Mouse (Mus musculus) lung, embryonic 14.5 days (tissue): ENCODE results near the gene Aasdh. TPM values are rescaled to one million over a fixed set of nuclear protein-coding genes. Genes with fewer than 3 reads are reported as not detected.

ENCODE experiments used
- ATAC-seq: fragments of 200-750 bp; cut with Nextera tagmentation; 2 replicates; pipeline ENCODE4 v1.8.0; 2017; ENCODE audit warnings: mild to moderate bottlenecking, moderate TSS enrichment, moderate library complexity; ENCODE audit not compliant: insufficient read depth
- DNase-seq: peaks from one replicate; pipeline ENCODE4 v3.0.0-alpha.2; 2015
- H3K27ac ChIP-seq: fragments of 300-500 bp; sonication (generic); 2 replicates; pipeline ENCODE4 v1.5.1; 2014; ENCODE audit warnings: low read depth, mild to moderate bottlenecking, moderate library complexity
- H3K27me3 ChIP-seq: fragments of 300-500 bp; sonication (generic); 2 replicates; pipeline ENCODE4 v1.6.1; 2014; ENCODE audit warnings: low read length, control low read depth; ENCODE audit not compliant: insufficient read depth
- H3K36me3 ChIP-seq: fragments of 300-500 bp; sonication (generic); 2 replicates; pipeline ENCODE4 v1.6.1; 2014; ENCODE audit warnings: control low read depth; ENCODE audit not compliant: insufficient read depth
- H3K4me1 ChIP-seq: fragments of 300-500 bp; sonication (generic); 2 replicates; pipeline ENCODE4 v1.6.1; 2014; ENCODE audit warnings: antibody characterized with exemption, control low read depth; ENCODE audit not compliant: insufficient read depth
- H3K4me2 ChIP-seq: fragments of 300-500 bp; sonication (generic); 2 replicates; pipeline ENCODE4 v1.6.1; 2014; ENCODE audit warnings: mild to moderate bottlenecking
- H3K4me3 ChIP-seq: fragments of 300-500 bp; sonication (generic); 2 replicates; pipeline ENCODE4 v1.5.1; 2014; ENCODE audit warnings: low read depth, low read length
- H3K9ac ChIP-seq: fragments of 300-500 bp; sonication (generic); 2 replicates; pipeline ENCODE4 v1.6.1; 2014
- H3K9me3 ChIP-seq: fragments of 300-500 bp; sonication (generic); 2 replicates; pipeline ENCODE4 v1.6.1; 2016; ENCODE audit warnings: low read depth, low read length, control low read depth
- CTCF ChIP-seq: IDR thresholded peaks from 2 replicates; pipeline ENCODE4 v1.5.1; 2016; ENCODE audit warnings: antibody characterized with exemption, low read depth
- WGBS: fragments of 180-500 bp; shearing (Covaris S2); extraction: QIAGEN DNeasy Blood & Tissue Kit; methylation state at CpG from one replicate; pipeline ENCODE4 v1.1.7; 2014; 5-methylcytosine and 5-hydroxymethylcytosine counted together
- polyA plus RNA-seq: library from polyadenylated mRNA; unstranded; fragments of >200 nt; fragmentation: Nextera tagmentation; extraction: Ambion mirVana; gene quantifications from 2 replicates; pipeline ENCODE4 v1.2.1, GENCODE M21; 2014

Gene Aasdh
- polyA plus RNA-seq, 1 experiment from 2014 or later: 20.4 TPM

GRCm38 (mm10) chr5:76884107-76884506, 21.2 kb downstream of the Aasdh start:
- Histone ChIP-seq H3K27me3 (no peaks in the 10 kb centered on the region), H3K36me3 (peaks cover 56% of the 10 kb centered on the region), H3K4me3 (no peak overlapping the region), H3K9me3 (no peaks in the 10 kb centered on the region), H3K9ac (no peak overlapping the region), H3K4me1 (no peaks in the 10 kb centered on the region), H3K27ac (no peak overlapping the region), H3K4me2 (no peak overlapping the region)
- ATAC-seq: no peak
- no peak for TF ChIP-seq CTCF
- DNase-seq: no peak
- WGBS: 90% methylated on average over 1 of the region's 1 CpGs

GRCm38 (mm10) chr5:76876106-76876758, 29.1 kb downstream of the Aasdh start:
- Histone ChIP-seq H3K27ac (no peak overlapping the region), H3K4me2 (no peak overlapping the region), H3K36me3 (peaks cover 42% of the 10 kb centered on the region), H3K27me3 (no peaks in the 10 kb centered on the region), H3K4me3 (no peak overlapping the region), H3K9me3 (no peaks in the 10 kb centered on the region), H3K4me1 (no peaks in the 10 kb centered on the region), H3K9ac (no peak overlapping the region)
- 82% methylated on average over 25 of the region's 25 CpGs for WGBS
- no peak for ATAC-seq
- DNase-seq: no peak
- TF ChIP-seq CTCF: no peak

GRCm38 (mm10) chr5:76869553-76869952, 35.8 kb downstream of the Aasdh start:
- H3K27ac ChIP-seq: no peak overlapping the region
- ATAC-seq (no peak), DNase-seq (no peak)
- H3K9me3 ChIP-seq: no peaks in the 10 kb centered on the region
- no peak overlapping the region; the same call in 1 of the 2 replicates for H3K9ac ChIP-seq
- peaks cover 34% of the 10 kb centered on the region for H3K36me3 ChIP-seq
- 65% methylated on average over 6 of the region's 6 CpGs for WGBS
- no peaks in the 10 kb centered on the region; the same call in 1 of the 2 replicates for H3K4me1 ChIP-seq
- no peaks in the 10 kb centered on the region for H3K27me3 ChIP-seq
- H3K4me3 ChIP-seq: peak overlapping the region; percentile 25; the same call in 1 of the 2 replicates
- peak overlapping the region; percentile 55 for H3K4me2 ChIP-seq
- TF ChIP-seq CTCF: no peak

GRCm38 (mm10) chr5:76868693-76869286, 36.5 kb downstream of the Aasdh start:
- Histone ChIP-seq H3K4me3 (peak overlapping the region; percentile 25), H3K9ac (peak overlapping the region; percentile 32; the same call in 1 of the 2 replicates), H3K27me3 (no peaks in the 10 kb centered on the region), H3K9me3 (no peaks in the 10 kb centered on the region), H3K4me2 (peak overlapping the region; percentile 55), H3K36me3 (peaks cover 30% of the 10 kb centered on the region), H3K4me1 (no peaks in the 10 kb centered on the region; the same call in 1 of the 2 replicates), H3K27ac (no peak overlapping the region)
- peak; percentile 86 for ATAC-seq
- peak; percentile 70 for DNase-seq
- 31% methylated on average over 16 of the region's 16 CpGs for WGBS
- no peak for TF ChIP-seq CTCF

GRCm38 (mm10) chr5:76866819-76867218, 38.5 kb downstream of the Aasdh start:
- DNase-seq (no peak), ATAC-seq (no peak)
- WGBS: 61% methylated on average over 8 of the region's 8 CpGs
- Histone ChIP-seq H3K4me3 (no peak overlapping the region), H3K27ac (no peak overlapping the region), H3K4me2 (no peak overlapping the region), H3K4me1 (no peaks in the 10 kb centered on the region; the same call in 1 of the 2 replicates), H3K9me3 (no peaks in the 10 kb centered on the region), H3K27me3 (no peaks in the 10 kb centered on the region), H3K9ac (no peak overlapping the region), H3K36me3 (peaks cover 26% of the 10 kb centered on the region)
- TF ChIP-seq CTCF: no peak

GRCm38 (mm10) chr5:76858444-76858843, 46.9 kb downstream of the Aasdh start:
- ATAC-seq (no peak), DNase-seq (no peak)
- Histone ChIP-seq H3K27me3 (peaks cover 33% of the 10 kb centered on the region), H3K9ac (no peak overlapping the region), H3K4me2 (peak overlapping the region; percentile 72), H3K4me3 (peak overlapping the region; percentile 40; the same call in 1 of the 2 replicates), H3K4me1 (peaks cover 7% of the 10 kb centered on the region; the same call in 1 of the 2 replicates), H3K9me3 (no peaks in the 10 kb centered on the region), H3K36me3 (0 out of 2 replicates have a peak, but pooled peaks cover 4% of the 10 kb centered on the region), H3K27ac (no peak overlapping the region)
- TF ChIP-seq CTCF: no peak
- 66% methylated on average over 13 of the region's 13 CpGs for WGBS
